Mouse (Mus musculus): ENCODE results near the gene Kif5c. TPM values are rescaled to one million over a fixed set of nuclear protein-coding genes. Genes with fewer than 3 reads are reported as not detected.

Kif5c gene
- total and polyA plus RNA-seq, 2 experiments from 2014 or later: 151 to 262 TPM

DNA sequence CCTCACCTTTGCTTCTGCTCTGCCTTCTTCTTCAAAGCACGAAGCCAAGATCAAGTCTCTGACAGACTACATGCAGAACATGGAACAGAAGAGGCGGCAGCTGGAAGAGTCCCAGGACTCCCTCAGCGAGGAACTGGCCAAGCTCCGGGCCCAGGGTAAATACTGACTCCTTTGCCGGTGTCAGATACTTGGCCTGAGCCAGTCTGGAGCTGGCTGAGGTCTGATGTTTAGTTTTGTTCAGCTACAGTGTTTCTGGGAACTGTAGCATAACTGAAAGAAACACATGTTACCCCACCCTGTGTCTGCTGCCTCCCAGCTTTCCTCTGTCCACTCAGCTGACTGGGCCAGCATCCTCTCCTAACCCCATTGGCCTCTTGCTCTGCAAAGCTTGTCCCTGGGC, 119.9 kb downstream of the Kif5c start:
- Histone ChIP-seq H3K36me3 (ENCODE audit: insufficient read depth, low read length) (peaks cover 9% of the 10 kb centered on the region; the same call in 1 of the 2 replicates), H3K27ac (peak overlapping the region; percentile 8; the same call in 1 of the 2 replicates), H3K9ac (replicated peaks; ENCODE audit: low read length) (no peak overlapping the region), H3K4me2 (ENCODE audit: low read depth, low read length) (no peak overlapping the region), H3K4me1 (ENCODE audit: insufficient read depth, low read length) (peaks cover 5% of the 10 kb centered on the region; the same call in 1 of the 2 replicates), H3K27me3 (ENCODE audit: insufficient read depth, low read length) (no peaks in the 10 kb centered on the region), H3K4me3 (ENCODE audit: low read length) (no peak overlapping the region), H3K9me3 (ENCODE audit: low read length) (no peaks in the 10 kb centered on the region)
- WGBS: 60% methylated on average over 5 of the region's 5 CpGs
- TF ChIP-seq CTCF (IDR thresholded peaks at IDR 0.05; ENCODE audit: low read depth): no peak
- DNase-seq (ENCODE audit: low spot score) (peak; percentile 52), ATAC-seq (peak; percentile 11; the same call in 1 of the 2 replicates)

DNA sequence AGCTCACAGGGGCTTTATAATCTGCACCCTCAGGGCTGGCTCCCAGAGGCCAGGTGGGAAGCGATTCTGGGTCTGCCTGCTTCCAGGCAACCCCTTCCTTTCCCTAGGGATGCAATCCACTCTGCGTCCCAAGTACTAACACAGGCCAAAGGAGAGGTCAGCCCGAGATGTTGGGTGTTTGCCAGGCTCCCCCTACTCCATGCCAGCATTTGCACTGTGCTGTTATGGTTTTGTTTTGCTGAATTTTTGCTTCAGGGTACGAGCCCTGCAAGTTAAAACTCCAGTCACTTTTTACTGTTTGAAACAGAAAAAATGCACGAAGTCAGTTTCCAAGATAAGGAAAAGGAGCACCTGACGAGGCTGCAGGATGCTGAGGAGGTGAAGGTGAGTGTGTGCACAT, 121.9 kb downstream of the Kif5c start:
- Histone ChIP-seq H3K4me1 (ENCODE audit: insufficient read depth, low read length) (peaks cover 5% of the 10 kb centered on the region; the same call in 1 of the 2 replicates), H3K4me2 (ENCODE audit: low read depth, low read length) (no peak overlapping the region), H3K27me3 (ENCODE audit: insufficient read depth, low read length) (no peaks in the 10 kb centered on the region), H3K27ac (peak overlapping the region; percentile 65; the same call in 1 of the 2 replicates), H3K9me3 (ENCODE audit: low read length) (no peaks in the 10 kb centered on the region), H3K36me3 (ENCODE audit: insufficient read depth, low read length) (peaks cover 10% of the 10 kb centered on the region; the same call in 1 of the 2 replicates), H3K4me3 (ENCODE audit: low read length) (no peak overlapping the region), H3K9ac (replicated peaks; ENCODE audit: low read length) (no peak overlapping the region)
- DNase-seq (ENCODE audit: low spot score) (no peak), ATAC-seq (no peak)
- no peak for TF ChIP-seq CTCF (IDR thresholded peaks at IDR 0.05; ENCODE audit: low read depth)
- 51% methylated on average over 6 of the region's 6 CpGs for WGBS

DNA sequence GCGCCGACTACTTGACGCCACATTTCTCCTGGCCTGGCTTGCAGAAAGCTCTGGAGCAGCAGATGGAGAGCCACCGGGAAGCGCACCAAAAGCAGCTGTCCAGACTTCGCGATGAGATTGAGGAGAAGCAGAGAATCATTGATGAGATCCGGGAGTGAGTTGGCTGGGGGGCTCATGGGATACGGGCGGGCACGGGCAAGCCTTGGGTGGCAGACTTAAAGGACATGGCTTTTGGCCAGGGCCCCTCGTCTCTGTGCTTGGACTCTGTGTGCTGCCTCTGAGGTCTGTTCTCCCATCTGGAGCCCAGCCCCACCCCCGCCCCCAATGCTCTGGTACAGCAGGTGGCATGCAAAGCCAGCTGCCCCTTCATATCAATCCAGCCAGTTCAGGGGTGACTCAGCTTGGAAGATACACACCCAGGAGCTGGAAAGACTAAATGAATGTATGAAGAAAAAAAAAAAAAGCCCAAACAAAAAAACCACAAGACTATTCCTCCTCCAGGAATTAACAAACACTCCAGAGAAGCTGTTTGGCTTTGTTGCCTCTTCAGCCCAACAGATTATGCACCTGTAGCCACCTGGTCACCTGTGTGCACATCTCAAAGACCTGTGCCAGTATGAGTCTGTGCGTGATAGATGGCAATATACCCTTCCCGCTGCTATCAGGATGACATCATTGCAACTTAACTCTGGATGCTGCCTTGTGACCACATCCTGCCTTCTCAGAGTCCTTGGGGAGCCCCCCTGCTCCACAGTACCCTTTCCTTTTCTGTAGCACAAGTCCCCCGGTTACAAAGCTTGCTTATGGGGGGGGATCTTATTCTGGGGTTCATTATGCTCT, 123.0 kb downstream of the Kif5c start:
- Histone ChIP-seq H3K36me3 (ENCODE audit: insufficient read depth, low read length) (peaks cover 16% of the 10 kb centered on the region; the same call in 1 of the 2 replicates), H3K9me3 (ENCODE audit: low read length) (no peaks in the 10 kb centered on the region), H3K27ac (peak overlapping the region; percentile 65), H3K9ac (replicated peaks; ENCODE audit: low read length) (no peak overlapping the region), H3K4me3 (ENCODE audit: low read length) (no peak overlapping the region), H3K4me1 (ENCODE audit: insufficient read depth, low read length) (peaks cover 5% of the 10 kb centered on the region; the same call in 1 of the 2 replicates), H3K4me2 (ENCODE audit: low read depth, low read length) (no peak overlapping the region), H3K27me3 (ENCODE audit: insufficient read depth, low read length) (no peaks in the 10 kb centered on the region)
- peak; percentile 83 for DNase-seq (ENCODE audit: low spot score)
- 26% methylated on average over 16 of the region's 16 CpGs for WGBS
- peak; percentile 74 for ATAC-seq
- TF ChIP-seq CTCF (IDR thresholded peaks at IDR 0.05; ENCODE audit: low read depth): no peak

DNA sequence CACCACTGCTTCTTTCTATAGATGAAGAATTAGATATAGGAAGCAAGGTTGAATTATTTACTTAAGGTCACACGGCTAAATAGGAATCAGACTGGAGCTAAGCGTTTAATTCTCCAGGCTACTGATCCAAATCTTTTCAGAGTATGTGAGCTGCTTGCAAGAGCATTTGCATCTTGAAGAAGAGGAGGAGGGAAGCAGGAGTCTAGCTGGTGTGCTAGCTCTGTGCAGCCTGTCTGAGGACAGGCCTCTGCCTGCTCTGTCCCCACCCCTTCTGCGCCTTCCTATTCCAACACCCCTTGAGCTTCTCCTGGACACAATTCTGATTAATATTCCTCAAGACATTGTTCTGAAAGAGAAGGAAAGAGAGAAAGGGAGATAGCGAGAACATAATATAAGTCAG, 123.8 kb downstream of the Kif5c start:
- no peaks in the 10 kb centered on the region for H3K9me3 ChIP-seq (ENCODE audit: low read length)
- no peaks in the 10 kb centered on the region for H3K27me3 ChIP-seq (ENCODE audit: insufficient read depth, low read length)
- ATAC-seq (no peak), DNase-seq (ENCODE audit: low spot score) (no peak)
- TF ChIP-seq CTCF (IDR thresholded peaks at IDR 0.05; ENCODE audit: low read depth): no peak
- H3K4me1 ChIP-seq (ENCODE audit: insufficient read depth, low read length): peaks cover 5% of the 10 kb centered on the region; the same call in 1 of the 2 replicates
- H3K27ac ChIP-seq: peak overlapping the region; percentile 65; the same call in 1 of the 2 replicates
- H3K4me3 ChIP-seq (ENCODE audit: low read length): no peak overlapping the region
- no peak overlapping the region for H3K9ac ChIP-seq (replicated peaks; ENCODE audit: low read length)
- H3K36me3 ChIP-seq (ENCODE audit: insufficient read depth, low read length): peaks cover 20% of the 10 kb centered on the region; the same call in 1 of the 2 replicates
- 70% methylated on average over 4 of the region's 4 CpGs for WGBS
- no peak overlapping the region for H3K4me2 ChIP-seq (ENCODE audit: low read depth, low read length)

DNA sequence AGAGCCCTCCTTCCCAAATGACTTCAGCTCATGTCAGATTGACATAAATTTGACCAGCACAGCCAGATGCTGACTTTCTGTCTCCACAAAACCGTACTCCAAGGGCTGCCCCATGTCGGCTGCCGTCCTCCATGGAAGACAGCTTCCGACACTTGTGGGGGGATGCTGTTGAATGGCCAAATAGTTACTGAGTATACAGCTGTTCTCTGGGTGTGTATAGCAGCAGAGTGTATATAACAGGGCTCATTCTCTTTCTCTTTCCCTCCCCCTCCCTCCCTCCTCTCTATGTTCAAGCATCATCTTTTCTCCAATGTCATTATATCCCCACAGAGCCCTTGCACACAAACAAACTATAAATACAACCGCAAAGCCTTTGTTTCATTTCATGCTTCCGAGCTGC, 124.7 kb downstream of the Kif5c start:
- H3K9me3 ChIP-seq (ENCODE audit: low read length): no peaks in the 10 kb centered on the region
- ATAC-seq: no peak
- no peak for DNase-seq (ENCODE audit: low spot score)
- no peak for TF ChIP-seq CTCF (IDR thresholded peaks at IDR 0.05; ENCODE audit: low read depth)
- peaks cover 5% of the 10 kb centered on the region; the same call in 1 of the 2 replicates for H3K4me1 ChIP-seq (ENCODE audit: insufficient read depth, low read length)
- no peak overlapping the region for H3K9ac ChIP-seq (replicated peaks; ENCODE audit: low read length)
- H3K4me3 ChIP-seq (ENCODE audit: low read length): no peak overlapping the region
- WGBS: 51% methylated on average over 6 of the region's 6 CpGs
- no peaks in the 10 kb centered on the region for H3K27me3 ChIP-seq (ENCODE audit: insufficient read depth, low read length)
- H3K4me2 ChIP-seq (ENCODE audit: low read depth, low read length): no peak overlapping the region
- H3K27ac ChIP-seq: peak overlapping the region; percentile 16; the same call in 1 of the 2 replicates
- H3K36me3 ChIP-seq (ENCODE audit: insufficient read depth, low read length): peaks cover 21% of the 10 kb centered on the region

DNA sequence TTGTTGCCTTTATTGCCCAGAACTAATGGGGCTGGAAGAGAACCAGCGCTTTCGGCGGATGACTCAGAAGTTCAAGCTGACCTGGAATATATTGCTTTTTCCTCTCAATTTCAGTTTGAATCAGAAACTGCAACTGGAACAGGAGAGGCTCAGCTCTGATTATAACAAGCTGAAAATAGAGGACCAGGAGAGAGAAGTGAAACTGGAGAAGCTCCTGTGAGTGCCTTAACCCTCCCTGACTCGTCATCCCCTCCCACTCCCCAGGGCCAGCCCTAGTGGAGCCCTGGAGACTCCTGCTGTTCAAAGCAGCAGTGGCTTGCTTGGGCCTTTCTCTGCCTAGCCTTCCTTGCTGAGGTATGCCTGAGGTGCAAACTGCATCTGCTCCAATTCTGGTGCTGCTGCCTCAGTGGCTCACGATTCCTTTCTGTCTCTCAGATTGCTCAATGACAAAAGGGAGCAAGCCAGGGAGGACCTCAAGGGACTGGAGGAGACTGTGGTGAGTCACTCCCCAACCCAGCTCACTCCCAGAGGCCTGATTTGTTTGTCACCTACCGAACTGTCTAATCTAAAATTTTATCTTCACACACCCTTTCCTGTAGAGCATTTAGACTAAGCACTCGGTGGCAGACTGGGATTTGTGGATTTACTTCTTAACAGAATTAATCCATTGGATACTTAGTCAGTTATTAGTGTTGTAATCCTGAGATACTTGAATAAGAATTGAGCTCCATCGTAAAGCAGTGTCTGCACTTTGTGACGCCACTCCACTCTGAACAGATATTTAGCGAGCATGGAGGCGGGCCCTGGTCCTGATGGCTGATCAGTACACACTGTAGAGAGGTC, 125.4 kb downstream of the Kif5c start:
- Histone ChIP-seq H3K27ac (peak overlapping the region; percentile 38; the same call in 1 of the 2 replicates), H3K4me2 (ENCODE audit: low read depth, low read length) (no peak overlapping the region), H3K4me3 (ENCODE audit: low read length) (no peak overlapping the region), H3K9me3 (ENCODE audit: low read length) (no peaks in the 10 kb centered on the region), H3K36me3 (ENCODE audit: insufficient read depth, low read length) (peaks cover 25% of the 10 kb centered on the region), H3K9ac (replicated peaks; ENCODE audit: low read length) (no peak overlapping the region), H3K27me3 (ENCODE audit: insufficient read depth, low read length) (no peaks in the 10 kb centered on the region), H3K4me1 (ENCODE audit: insufficient read depth, low read length) (peaks cover 5% of the 10 kb centered on the region; the same call in 1 of the 2 replicates)
- no peak for TF ChIP-seq CTCF (IDR thresholded peaks at IDR 0.05; ENCODE audit: low read depth)
- ATAC-seq (no peak), DNase-seq (ENCODE audit: low spot score) (no peak)
- WGBS: 54% methylated on average over 11 of the region's 11 CpGs

Data from hindbrain, postnatal 0 days (tissue).